8 mouse cellular contexts compared by ENCODE assay signal in the genomic region with DNA sequence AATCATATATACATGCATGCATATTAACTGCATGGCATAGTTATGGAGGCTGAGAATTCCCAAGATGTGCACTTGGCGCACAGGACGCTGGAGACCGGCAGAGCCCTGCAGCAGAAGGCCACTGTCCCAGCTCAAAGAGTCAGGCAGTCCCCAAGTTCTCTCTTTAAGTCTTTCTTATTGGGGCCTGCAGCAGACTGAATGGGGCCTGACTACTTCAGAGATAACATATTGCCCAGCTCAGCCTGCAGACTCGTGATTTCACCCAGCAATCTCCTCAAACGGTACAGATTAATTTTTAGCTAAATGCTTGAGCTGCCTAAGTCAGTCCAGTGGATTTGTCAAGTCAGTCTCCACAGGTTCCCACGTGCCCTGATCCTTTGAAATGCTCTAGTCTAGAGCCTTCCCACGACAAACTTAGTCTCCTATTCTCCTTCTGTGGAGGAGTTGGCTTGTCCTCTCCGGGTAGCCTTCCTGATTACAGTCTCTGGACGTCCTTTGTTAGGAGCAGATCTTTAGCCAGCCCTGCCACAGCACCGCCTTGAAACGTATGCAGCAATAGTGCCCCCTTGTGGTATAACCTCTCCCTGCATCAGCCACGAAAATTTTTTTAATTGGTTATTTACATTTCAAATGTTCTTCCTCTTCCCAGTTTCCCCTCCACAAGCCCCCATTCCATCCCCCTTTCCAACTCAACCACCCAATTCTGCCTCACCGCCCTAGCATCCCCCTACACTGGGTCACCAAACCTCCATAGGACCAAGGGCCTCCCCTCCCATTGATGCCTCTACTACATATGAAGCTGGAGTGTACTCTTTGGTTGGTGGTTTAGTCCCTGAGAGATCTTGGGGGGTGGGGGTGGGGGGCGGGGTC. TPM values are rescaled to one million over a fixed set of nuclear protein-coding genes. Genes with fewer than 3 reads are reported as not detected.
DNase-seq lines count a peak whose midpoint lies in the region; ATAC-seq lines count a peak whose summit lies in the region.

No protein-coding gene starts in this region.

- no peaks in the 10 kb centered on the region for H3K9me3 ChIP-seq in hindbrain, embryonic 15.5 days

- peak; percentile 59 for DNase-seq in T-cell, adult 2 months (ENCODE audit: low spot score)
- peak; percentile 80 to 89 for DNase-seq in cerebellum, postnatal 10 days
- DNase-seq in frontal cortex, postnatal 36 days (ENCODE audit: low spot score in 2 of 2), result peak; percentile 57 to 73
- DNase-seq in layer of hippocampus, postnatal 25 days (ENCODE audit: extremely low spot score in 1 of 2, low spot score in 1 of 2), result peak; percentile 36 to 65
- peak; percentile 83 for DNase-seq in lung, postnatal 14 days
- peak; percentile 36 for DNase-seq in retina, postnatal 7 days (ENCODE audit: low read depth, low spot score)
- peak; percentile 62 for DNase-seq in urinary bladder, postnatal 25 days (ENCODE audit: low spot score)

- ATAC-seq in hindbrain, embryonic 15.5 days (ENCODE audit: low FRiP score, low read depth), result peak; percentile 87

- 22% methylated on average over 14 of the region's 14 CpGs for WGBS in hindbrain, embryonic 15.5 days

- H3K4me1 ChIP-seq in hindbrain, embryonic 15.5 days (replicated peaks), result 0 out of 2 replicates have a peak, but pooled peaks cover 4% of the 10 kb centered on the region

- no peak overlapping the region for H3K9ac ChIP-seq in hindbrain, embryonic 15.5 days

- H3K4me3 ChIP-seq in hindbrain, embryonic 15.5 days, result no peak overlapping the region

- H3K27ac ChIP-seq in hindbrain, embryonic 15.5 days (replicated peaks), result no peak overlapping the region; the same call in 1 of the 2 replicates

- H3K36me3 ChIP-seq in hindbrain, embryonic 15.5 days, result no peaks in the 10 kb centered on the region

- no peaks in the 10 kb centered on the region for H3K27me3 ChIP-seq in hindbrain, embryonic 15.5 days

- no peak overlapping the region for H3K4me2 ChIP-seq in hindbrain, embryonic 15.5 days

RNA-seq across cellular contexts. Expression of a gene that starts 40.9 kb away (rescaled TPM):
- 9.1 and 10.2 TPM in 2 replicates for polyA plus RNA-seq in hindbrain, embryonic 15.5 days (2015; fragmentation: Nextera tagmentation; extraction: Ambion mirVana)
- total RNA-seq in layer of hippocampus, postnatal 25 days (2021), result 10 to 100 TPM; 28.1 to 29.8 TPM

RNA-seq across cellular contexts. Expression of a gene that starts 57.6 kb away (rescaled TPM):
- 0.12 TPM in 1 of 2 replicates, not detected in the other for polyA plus RNA-seq in hindbrain, embryonic 15.5 days (2015; fragmentation: Nextera tagmentation; extraction: Ambion mirVana)
- total RNA-seq in layer of hippocampus, postnatal 25 days (2021), result 10 to 100 TPM; 49.6 to 62.9 TPM
